Mouse (Mus musculus) midbrain, embryonic 16.5 days (tissue): ENCODE measurements around the gene Pigw. TPM values are rescaled to one million over a fixed set of nuclear protein-coding genes. Genes with fewer than 3 reads are reported as not detected.

Experiments used
- ATAC-seq: fragments of 200-750 bp; cut with Nextera tagmentation; 2 replicates; pipeline ENCODE4 v1.8.0; 2017; ENCODE audit warnings: moderate TSS enrichment
- H3K27ac ChIP-seq: fragments of 300-500 bp; sonication (generic); 2 replicates; pipeline ENCODE4 v1.5.1; 2014; ENCODE audit warnings: mild to moderate bottlenecking, low read length, mixed read lengths
- H3K27me3 ChIP-seq: fragments of 300-500 bp; sonication (generic); 2 replicates; pipeline ENCODE4 v1.6.1; 2014; ENCODE audit warnings: low read depth, low read length, mixed read lengths; ENCODE audit not compliant: control insufficient read depth, insufficient read depth
- H3K36me3 ChIP-seq: fragments of 300-500 bp; sonication (generic); 2 replicates; pipeline ENCODE4 v1.6.1; 2014; ENCODE audit warnings: mild to moderate bottlenecking, low read length, moderate library complexity, mixed read lengths; ENCODE audit not compliant: control insufficient read depth, insufficient read depth
- H3K4me1 ChIP-seq: fragments of 300-500 bp; sonication (generic); 2 replicates; pipeline ENCODE4 v1.6.1; 2014; ENCODE audit warnings: mild to moderate bottlenecking, low read length, mixed read lengths; ENCODE audit not compliant: control insufficient read depth, insufficient read depth
- H3K4me2 ChIP-seq: fragments of 300-500 bp; sonication (generic); 2 replicates; pipeline ENCODE4 v1.6.1; 2014; ENCODE audit warnings: mild to moderate bottlenecking, low read length, mixed read lengths
- H3K4me3 ChIP-seq: fragments of 300-500 bp; sonication (generic); 2 replicates; pipeline ENCODE4 v1.5.1; 2014; ENCODE audit warnings: low read depth, mild to moderate bottlenecking, low read length, moderate library complexity, mixed read lengths
- H3K9ac ChIP-seq: fragments of 300-500 bp; sonication (generic); 2 replicates; pipeline ENCODE4 v1.6.1; 2014; ENCODE audit warnings: low read depth, low read length, mixed read lengths
- H3K9me3 ChIP-seq: fragments of 300-500 bp; sonication (generic); replicated peaks from 2 replicates; pipeline ENCODE4 v1.6.1; 2014; ENCODE audit warnings: mild to moderate bottlenecking, low read length, mixed read lengths; ENCODE audit not compliant: control insufficient read depth, poor library complexity, severe bottlenecking
- WGBS: fragments of 180-500 bp; shearing (Covaris S2); extraction: QIAGEN DNeasy Blood & Tissue Kit; methylation state at CpG from one replicate; pipeline ENCODE4 v1.1.7; 2014; 5-methylcytosine and 5-hydroxymethylcytosine counted together
- polyA plus RNA-seq: library from polyadenylated mRNA; unstranded; fragments of >200 nt; fragmentation: Nextera tagmentation; extraction: Ambion mirVana; gene quantifications from 2 replicates; pipeline ENCODE4 v1.2.1, GENCODE M21; 2015

Gene Pigw
- polyA plus RNA-seq = 2.4 and 3.4 TPM in 2 replicates

DNA sequence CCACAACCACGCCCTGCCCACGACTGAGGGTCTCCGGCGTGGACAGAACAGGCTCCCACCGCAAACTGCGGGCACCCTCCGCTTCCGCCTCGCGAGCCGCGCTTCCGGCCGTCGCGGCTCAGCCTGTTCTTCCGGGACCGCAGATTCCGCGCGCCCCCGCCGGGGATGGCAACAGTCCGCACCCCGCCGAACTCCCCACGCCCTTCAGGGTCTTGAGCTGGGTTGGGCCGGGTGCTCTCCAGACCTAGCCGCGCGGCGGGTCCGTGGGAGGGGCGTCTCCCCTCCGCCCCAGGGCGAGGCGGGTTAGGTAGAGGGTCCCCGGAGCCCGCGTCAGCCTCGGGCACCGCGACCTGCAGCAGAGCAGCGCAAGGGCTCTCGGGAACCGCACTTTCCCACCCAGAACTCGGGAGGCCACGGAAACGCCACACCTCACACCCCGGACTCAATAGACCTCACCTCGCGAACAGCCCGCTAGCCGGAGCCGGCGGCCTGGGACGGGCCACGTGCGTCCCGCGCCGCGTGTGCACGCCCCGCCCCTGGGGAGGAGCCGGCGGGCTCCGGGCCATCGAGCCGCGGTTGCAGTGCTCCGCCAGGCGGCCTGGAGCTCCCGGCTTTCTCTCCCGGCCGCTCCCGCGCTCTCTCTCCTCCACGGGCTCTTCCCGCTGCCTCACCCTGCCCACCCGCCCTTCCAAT lies at the start of gene Pigw, which contains the start of gene Myo19:
Pigw (minus strand) TSS at position 514 of the 693 bp plus-strand sequence.
Myo19 (plus strand) TSS at position 377 of the 693 bp plus-strand sequence.
- H3K9ac ChIP-seq = peak within 1 kb of the TSS; percentile 85

DNA sequence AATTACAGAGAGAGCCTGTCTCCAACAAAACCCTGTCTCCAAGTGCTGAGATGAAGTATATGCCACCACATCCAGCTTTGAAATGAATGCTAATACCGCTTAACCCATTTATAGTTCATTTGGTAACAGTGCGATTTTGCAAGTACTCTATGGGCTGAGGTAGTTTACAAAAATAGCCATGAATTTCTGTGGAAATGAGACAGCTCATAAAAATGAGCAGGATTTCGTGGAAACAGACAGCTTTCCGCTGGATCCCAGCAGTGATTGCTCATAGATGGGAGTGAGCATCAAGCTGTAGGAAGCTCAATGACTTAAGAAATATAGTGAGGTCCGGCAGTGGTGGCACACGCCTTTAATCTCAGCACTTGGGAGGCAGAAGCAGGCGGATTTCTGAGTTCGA lies 40.9 kb upstream of the Pigw start:
- WGBS = 83% methylated on average over 8 of the region's 8 CpGs
- Histone ChIP-seq H3K9ac (no peak overlapping the region), H3K4me1 (peaks cover 5% of the 10 kb centered on the region; the same call in 1 of the 2 replicates), H3K4me3 (no peak overlapping the region), H3K27me3 (no peaks in the 10 kb centered on the region), H3K27ac (no peak overlapping the region), H3K4me2 (no peak overlapping the region), H3K36me3 (no peaks in the 10 kb centered on the region), H3K9me3 (no peaks in the 10 kb centered on the region)
- ATAC-seq = no peak

More for the DNA sequence above, at the start of gene Pigw, which contains the start of gene Myo19:
- Histone ChIP-seq H3K9me3 (no peaks in the 10 kb centered on the region), H3K27ac (peak within 1 kb of the TSS; percentile 87), H3K4me3 (peak within 1 kb of the TSS; percentile 84), H3K4me2 (peak within 1 kb of the TSS; percentile 86), H3K4me1 (peaks cover 15% of the 10 kb centered on the region), H3K27me3 (no peaks in the 10 kb centered on the region), H3K36me3 (no peaks in the 10 kb centered on the region)
- WGBS = under 1% methylated on average over 76 of the region's 81 CpGs
- peak; percentile 95 for ATAC-seq

DNA sequence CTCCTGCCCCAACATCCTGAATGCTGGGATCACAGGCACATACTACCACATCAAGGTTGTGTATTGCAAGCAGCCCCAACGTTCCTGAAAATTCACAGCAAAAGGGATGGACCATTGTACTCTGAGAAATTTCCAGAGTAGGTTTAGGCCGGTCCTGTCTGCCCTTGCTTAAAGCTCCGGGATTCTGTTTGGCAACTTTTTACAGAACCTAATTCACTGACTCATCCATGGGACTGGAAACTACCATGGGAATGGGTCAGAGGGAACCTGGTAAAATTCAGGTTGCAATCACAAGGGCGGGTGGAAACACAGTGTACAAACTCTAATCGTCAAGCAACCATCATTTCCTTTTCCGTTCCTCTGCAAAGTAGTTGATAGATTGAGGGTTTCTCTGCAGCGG lies 39.9 kb upstream of the Pigw start:
- Histone ChIP-seq H3K27me3 (no peaks in the 10 kb centered on the region), H3K27ac (no peak overlapping the region), H3K9ac (no peak overlapping the region), H3K4me3 (no peak overlapping the region), H3K4me1 (peaks cover 11% of the 10 kb centered on the region), H3K36me3 (no peaks in the 10 kb centered on the region), H3K4me2 (no peak overlapping the region), H3K9me3 (no peaks in the 10 kb centered on the region)
- no peak for ATAC-seq
- 76% methylated on average over 7 of the region's 7 CpGs for WGBS

DNA sequence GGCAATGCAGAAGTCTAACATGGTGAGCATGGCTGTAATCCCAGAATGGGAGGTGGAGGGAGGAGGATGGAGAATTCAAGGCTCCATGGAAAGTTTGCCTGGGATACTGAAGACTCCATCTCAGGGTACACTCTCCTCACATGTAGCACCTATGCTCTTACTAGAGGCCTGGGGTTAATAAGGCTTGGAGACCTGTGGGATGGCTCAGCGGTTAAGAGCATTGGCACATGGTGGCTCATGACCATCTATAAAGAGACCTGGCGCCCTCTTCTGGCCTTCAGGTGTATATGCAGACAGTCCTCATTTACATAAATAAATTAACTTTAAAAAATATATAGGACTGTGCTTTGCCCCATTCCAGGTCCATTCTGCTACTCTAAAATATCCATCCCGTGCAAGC lies 39.2 kb upstream of the Pigw start:
- Histone ChIP-seq H3K4me3 (no peak overlapping the region), H3K4me2 (no peak overlapping the region), H3K27ac (no peak overlapping the region), H3K4me1 (peaks cover 16% of the 10 kb centered on the region), H3K27me3 (no peaks in the 10 kb centered on the region), H3K9me3 (no peaks in the 10 kb centered on the region), H3K9ac (no peak overlapping the region), H3K36me3 (no peaks in the 10 kb centered on the region)
- no peak for ATAC-seq
- WGBS = 40% methylated on average over 3 of the region's 3 CpGs

DNA sequence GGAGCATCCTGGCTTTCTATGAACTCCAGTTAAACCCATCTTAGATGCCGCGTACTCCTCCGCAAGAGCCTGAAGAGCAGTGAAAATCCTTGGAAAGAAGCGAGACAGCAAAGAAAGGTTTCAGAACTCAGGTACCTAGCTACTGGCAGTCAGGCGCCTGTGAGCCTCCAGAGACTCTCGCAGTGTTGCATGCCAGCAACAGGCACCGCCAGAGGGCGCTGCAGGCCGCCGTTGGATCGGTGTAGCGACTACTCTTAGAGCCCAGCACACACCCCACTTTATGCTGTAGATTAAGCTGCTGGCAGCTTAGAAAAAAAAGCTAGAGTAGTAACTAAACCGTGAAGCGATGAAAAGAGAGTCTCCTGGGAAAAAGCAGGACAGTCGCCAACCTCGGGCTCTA lies 38.3 kb upstream of the Pigw start:
- peak; percentile 79; the same call in 1 of the 2 replicates for ATAC-seq
- no peak overlapping the region for H3K27ac ChIP-seq
- peak overlapping the region; percentile 33 for H3K4me2 ChIP-seq
- H3K9ac ChIP-seq = no peak overlapping the region
- H3K4me1 ChIP-seq = peaks cover 18% of the 10 kb centered on the region
- no peaks in the 10 kb centered on the region for H3K27me3 ChIP-seq
- WGBS = 6% methylated on average over 16 of the region's 16 CpGs
- H3K36me3 ChIP-seq = no peaks in the 10 kb centered on the region
- H3K9me3 ChIP-seq = no peaks in the 10 kb centered on the region
- H3K4me3 ChIP-seq = no peak overlapping the region

DNA sequence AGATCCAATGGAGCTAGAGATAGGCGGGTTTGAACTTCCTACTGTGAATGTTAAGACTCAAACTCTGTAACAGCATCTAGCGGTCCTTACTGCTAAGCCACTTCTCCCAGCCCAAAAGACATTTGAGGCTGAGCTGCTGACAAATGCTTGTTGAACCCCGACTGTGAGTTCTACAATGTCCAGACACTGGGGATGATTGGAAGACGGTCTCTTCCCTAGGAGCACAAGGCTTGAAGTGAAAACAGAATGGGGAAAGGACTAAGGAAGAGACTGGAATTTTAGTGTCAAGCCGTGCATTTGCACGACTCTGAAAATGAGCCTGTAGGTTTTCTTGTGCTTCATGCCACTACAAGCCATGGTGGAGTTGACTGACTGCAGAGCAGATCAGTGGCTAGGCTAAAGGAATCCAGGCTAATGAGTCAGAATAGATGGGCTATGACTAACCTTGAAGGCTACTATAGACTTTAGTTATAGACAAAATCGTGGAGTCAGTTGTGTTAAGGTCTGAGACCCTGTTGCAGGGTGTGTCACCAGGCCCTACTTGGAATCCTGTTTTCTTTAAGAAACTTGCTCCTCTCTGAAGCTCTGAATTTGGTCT lies 36.7 kb upstream of the Pigw start:
- ATAC-seq = peak; percentile 10; the same call in 1 of the 2 replicates
- Histone ChIP-seq H3K4me2 (peak overlapping the region; percentile 51), H3K36me3 (no peaks in the 10 kb centered on the region; the same call in 1 of the 2 replicates), H3K27me3 (no peaks in the 10 kb centered on the region), H3K9ac (peak overlapping the region; percentile 52; the same call in 1 of the 2 replicates), H3K9me3 (no peaks in the 10 kb centered on the region), H3K4me3 (peak overlapping the region; percentile 96), H3K27ac (peak overlapping the region; percentile 61), H3K4me1 (peaks cover 18% of the 10 kb centered on the region)
- 57% methylated on average over 7 of the region's 7 CpGs for WGBS

DNA sequence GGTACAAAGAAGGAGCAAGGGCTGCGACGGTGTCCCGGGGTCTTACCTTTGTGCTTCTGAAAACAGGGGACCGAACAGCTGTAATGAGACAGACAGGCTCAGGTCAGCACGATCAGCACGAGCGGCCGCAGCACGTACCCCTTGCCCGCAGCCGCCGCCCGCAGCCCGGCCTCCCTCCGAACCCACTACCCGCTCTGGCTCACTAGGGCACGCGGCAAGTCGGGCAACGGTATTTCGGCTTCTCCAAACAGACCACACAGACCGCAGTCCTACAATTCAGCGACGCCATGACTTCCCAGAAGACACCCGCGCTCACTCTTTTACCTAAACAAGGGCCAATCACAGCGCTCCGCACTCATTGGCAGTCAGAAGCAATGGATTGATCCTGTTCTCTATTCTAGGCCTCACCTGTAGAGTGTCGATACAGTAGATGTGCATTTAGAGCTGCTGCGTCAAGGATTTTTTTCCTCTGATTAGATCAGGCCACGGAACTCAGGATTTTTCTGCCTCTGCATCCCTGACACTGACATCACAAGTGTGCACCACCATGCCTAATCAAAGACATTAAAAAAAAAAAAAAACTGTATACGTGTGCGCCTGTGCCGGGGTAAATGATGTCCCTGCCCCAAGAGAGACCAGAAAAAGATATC lies 36.1 kb upstream of the Pigw start, which contains the start of gene Znhit3:
Znhit3 (minus strand) TSS at position 314 of the 650 bp plus-strand sequence.
- 3% methylated on average over 34 of the region's 34 CpGs for WGBS
- H3K4me3 ChIP-seq = peak within 1 kb of the TSS; percentile 96
- H3K4me1 ChIP-seq = peaks cover 18% of the 10 kb centered on the region
- H3K4me2 ChIP-seq = peak within 1 kb of the TSS; percentile 82
- peak within 1 kb of the TSS; percentile 61 for H3K27ac ChIP-seq
- ATAC-seq = peak; percentile 93
- no peaks in the 10 kb centered on the region for H3K9me3 ChIP-seq
- peaks cover 2% of the 10 kb centered on the region for H3K36me3 ChIP-seq
- H3K9ac ChIP-seq = peak within 1 kb of the TSS; percentile 85
- no peaks in the 10 kb centered on the region for H3K27me3 ChIP-seq

DNA sequence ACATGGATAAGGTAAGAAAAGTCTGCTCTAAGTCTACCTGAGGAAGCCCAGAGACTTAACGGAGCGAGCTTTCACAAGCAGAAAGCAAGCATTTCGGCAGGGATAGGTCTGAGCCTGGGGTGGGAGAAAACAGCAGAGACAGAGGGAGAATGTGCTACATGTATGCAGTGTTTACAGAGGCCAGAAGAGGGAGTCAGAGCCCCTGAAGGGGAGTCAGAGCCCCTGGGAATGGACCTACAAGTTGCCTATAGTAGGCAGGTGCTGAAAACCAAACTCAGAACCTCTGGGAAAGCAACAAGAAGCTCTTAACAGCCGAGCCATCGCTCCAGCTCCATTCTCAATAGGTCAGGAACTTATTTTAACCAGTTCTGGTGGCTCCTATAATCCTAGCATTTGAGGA lies 34.6 kb upstream of the Pigw start:
- Histone ChIP-seq H3K9me3 (no peaks in the 10 kb centered on the region), H3K9ac (no peak overlapping the region), H3K27me3 (no peaks in the 10 kb centered on the region), H3K4me1 (peaks cover 18% of the 10 kb centered on the region), H3K36me3 (peaks cover 14% of the 10 kb centered on the region), H3K4me3 (no peak overlapping the region), H3K4me2 (no peak overlapping the region), H3K27ac (no peak overlapping the region)
- no peak for ATAC-seq
- 78% methylated on average over 5 of the region's 5 CpGs for WGBS
